Mouse (Mus musculus) small intestine, adult 2 months (tissue): ENCODE results near the gene Adamts7. TPM values are rescaled to one million over a fixed set of nuclear protein-coding genes. Genes with fewer than 3 reads are reported as not detected.

Experiments used
- H3K27ac ChIP-seq: fragments of 200-500 bp; 2 replicates; pipeline ENCODE4 v1.5.1; 2012; ENCODE audit warnings: low read depth, low read length, control low read depth, inconsistent platforms; ENCODE audit not compliant: insufficient read depth
- H3K27me3 ChIP-seq: fragments of 200-500 bp; 2 replicates; pipeline ENCODE4 v1.6.1; 2012; ENCODE audit warnings: mild to moderate bottlenecking, moderate library complexity, low read length, inconsistent platforms; ENCODE audit not compliant: control insufficient read depth, insufficient read depth
- H3K36me3 ChIP-seq: fragments of 200-500 bp; 2 replicates; pipeline ENCODE4 v1.6.1; 2012; ENCODE audit warnings: mild to moderate bottlenecking, low read length, control low read depth, inconsistent platforms; ENCODE audit not compliant: control insufficient read depth, insufficient read depth
- H3K4me1 ChIP-seq: fragments of 200-500 bp; 2 replicates; pipeline ENCODE4 v1.6.1; 2012; ENCODE audit warnings: low read length, inconsistent platforms, mixed read lengths; ENCODE audit not compliant: control insufficient read depth, insufficient read depth, insufficient read length
- H3K4me3 ChIP-seq: fragments of 200-500 bp; 2 replicates; pipeline ENCODE4 v1.5.1; 2012; ENCODE audit warnings: low read depth, mild to moderate bottlenecking, control low read depth, inconsistent platforms, low read length, moderate library complexity
- CTCF ChIP-seq: fragments of 200-500 bp; IDR thresholded peaks from 2 replicates; pipeline ENCODE4 v1.5.1; 2012; ENCODE audit warnings: low read depth, mild to moderate bottlenecking, control low read depth, inconsistent platforms, low read length, moderate library complexity, mixed read lengths; ENCODE audit not compliant: insufficient replicate concordance, insufficient read length; ENCODE audit errors: extremely low read depth
- POLR2A ChIP-seq: fragments of 200-500 bp; IDR thresholded peaks from 2 replicates; pipeline ENCODE4 v1.6.1; 2012; ENCODE audit warnings: low read depth, mild to moderate bottlenecking, control low read depth, inconsistent platforms, low read length, moderate library complexity
- WGBS: fragments of 180-500 bp; shearing (Covaris S2); methylation state at CpG from one replicate; pipeline ENCODE4 v1.1.7; 2018; 5-methylcytosine and 5-hydroxymethylcytosine counted together
- polyA plus RNA-seq: library from polyadenylated mRNA; depleted of rRNA; stranded (reverse); fragments of >200 nt; gene quantifications from 2 replicates; pipeline ENCODE4 v1.2.3, GENCODE M21; 2012; rRNA removed

The Adamts7 gene
- polyA plus RNA-seq: 2.8 and 4.1 TPM in 2 replicates

DNA sequence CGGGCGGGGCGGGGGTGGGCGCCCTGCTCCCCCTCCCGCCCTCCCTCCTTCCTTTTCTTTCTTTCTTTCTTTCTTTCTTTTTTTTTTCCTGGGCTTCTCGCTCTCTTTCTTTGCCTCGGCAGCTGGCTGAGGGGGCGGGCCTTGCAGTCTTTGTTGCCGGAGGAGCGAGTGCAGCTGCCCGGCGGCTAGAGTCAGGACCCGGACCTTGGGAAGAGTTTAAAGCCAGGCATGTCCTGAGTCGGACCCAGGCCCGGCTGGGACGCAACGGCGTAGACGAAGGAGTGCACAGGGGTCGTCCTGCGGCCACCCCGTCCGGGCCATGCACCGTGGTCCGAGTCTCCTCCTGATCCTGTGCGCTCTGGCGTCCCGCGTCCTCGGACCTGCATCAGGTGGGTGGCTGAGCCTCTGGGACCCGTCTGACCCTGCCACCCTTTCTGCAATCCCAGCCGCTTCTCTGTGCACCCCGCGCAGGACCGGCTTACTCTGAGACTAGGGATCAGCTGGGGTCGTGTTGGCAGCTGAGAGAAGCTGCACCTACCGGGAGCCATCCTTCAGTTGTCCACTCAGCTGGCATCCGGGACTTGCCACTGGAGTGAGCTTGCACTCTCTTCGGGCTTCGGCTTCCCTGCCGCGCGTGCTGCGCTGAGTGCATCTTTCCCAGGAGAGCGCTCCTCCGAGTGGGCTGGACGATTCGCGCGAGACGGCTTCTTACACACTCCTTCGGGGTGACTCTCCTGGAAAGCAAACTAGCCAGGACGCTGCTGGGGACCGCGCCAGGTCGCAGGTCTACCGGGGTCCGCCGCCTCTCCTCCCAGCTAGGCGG lies at the start of gene Adamts7:
TSS of gene Adamts7 (plus strand) at position 144 of the 823 bp plus-strand sequence.
- WGBS: under 1% methylated on average over 57 of the region's 60 CpGs
- Histone ChIP-seq H3K36me3 (no peaks in the 10 kb centered on the region), H3K4me1 (peaks cover 3% of the 10 kb centered on the region; the same call in 1 of the 2 replicates), H3K4me3 (peak within 1 kb of the TSS; percentile 77), H3K27ac (no peak within 1 kb of the TSS), H3K27me3 (peaks cover 20% of the 10 kb centered on the region)
- no peak for TF ChIP-seq POLR2A
- TF ChIP-seq CTCF: no peak

DNA sequence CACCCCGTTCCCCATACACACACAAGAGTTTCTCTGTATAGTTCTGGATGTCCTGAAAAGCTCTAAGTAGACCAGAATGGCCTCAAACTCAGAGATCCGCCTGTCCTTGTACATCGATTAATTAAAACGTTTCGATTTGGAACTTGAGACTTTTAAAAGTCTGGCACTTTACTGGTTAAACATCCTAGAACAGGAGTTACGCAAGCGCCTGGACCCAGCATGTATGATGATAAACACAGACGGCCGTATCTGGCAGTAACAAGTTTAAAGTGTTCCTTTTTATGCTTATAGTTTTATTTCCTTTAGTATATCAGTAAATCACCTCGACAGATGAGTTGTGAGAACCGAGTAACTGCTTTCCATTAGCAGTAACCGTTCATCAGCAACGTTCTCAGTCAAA lies 49.7 kb upstream of the Adamts7 start:
- TF ChIP-seq CTCF (no peak), POLR2A (no peak)
- H3K4me3 ChIP-seq: peak overlapping the region; percentile 99; the same call in 1 of the 2 replicates
- H3K36me3 ChIP-seq: peaks cover 6% of the 10 kb centered on the region; the same call in 1 of the 2 replicates
- H3K4me1 ChIP-seq: peaks cover 5% of the 10 kb centered on the region; the same call in 1 of the 2 replicates
- H3K27me3 ChIP-seq: no peaks in the 10 kb centered on the region
- peak overlapping the region; percentile 99 for H3K27ac ChIP-seq
- WGBS: 0% methylated on average over 13 of the region's 13 CpGs

DNA sequence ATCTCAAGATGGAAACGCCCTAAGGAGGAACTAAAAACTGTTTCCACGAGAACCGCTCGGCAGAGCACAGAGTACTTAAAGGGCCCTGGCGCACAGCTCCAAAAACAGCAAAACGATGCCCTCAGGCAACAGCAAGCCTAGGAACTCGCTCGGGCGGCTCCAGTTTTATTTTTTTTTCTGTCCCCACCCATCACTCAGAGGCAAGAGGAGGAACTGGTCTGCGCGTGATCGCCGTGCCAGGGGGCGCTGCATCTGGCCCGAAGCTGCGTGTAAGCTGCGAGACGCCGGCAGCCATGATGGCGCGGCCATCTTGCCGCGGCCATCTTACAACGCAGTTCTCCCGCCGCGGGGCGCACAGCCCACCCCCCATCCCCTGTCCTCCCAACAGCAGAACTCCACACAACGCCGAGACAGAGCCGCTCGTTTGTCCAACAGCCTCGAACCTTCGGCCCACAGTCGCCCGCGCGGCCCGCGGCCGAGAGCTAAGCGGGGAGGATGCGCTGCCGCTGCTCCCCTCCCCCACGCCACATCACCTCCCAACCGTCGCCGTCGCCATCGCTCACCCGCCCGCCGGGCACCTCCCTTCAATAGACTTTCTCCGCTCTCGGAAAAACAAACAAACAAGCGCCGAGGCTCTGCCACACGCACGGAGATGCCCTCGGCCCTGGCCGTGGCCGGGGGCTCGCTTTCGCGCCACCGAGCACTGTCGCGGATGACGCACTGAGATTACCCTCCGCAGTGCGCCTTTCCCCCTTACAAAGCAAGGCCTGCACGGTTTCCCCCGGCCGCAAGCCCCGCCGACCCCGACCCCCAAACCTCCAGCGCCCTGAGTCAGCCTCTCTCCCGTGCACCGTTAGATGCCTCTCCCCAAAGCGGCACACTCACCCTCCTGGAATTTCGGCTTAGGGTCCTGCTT lies 49.0 kb upstream of the Adamts7 start:
- TF ChIP-seq CTCF (peak; percentile 51; the same call in 1 of the 2 replicates), POLR2A (no peak)
- H3K4me1 ChIP-seq: peaks cover 4% of the 10 kb centered on the region; the same call in 1 of the 2 replicates
- under 1% methylated on average over 82 of the region's 82 CpGs for WGBS

DNA sequence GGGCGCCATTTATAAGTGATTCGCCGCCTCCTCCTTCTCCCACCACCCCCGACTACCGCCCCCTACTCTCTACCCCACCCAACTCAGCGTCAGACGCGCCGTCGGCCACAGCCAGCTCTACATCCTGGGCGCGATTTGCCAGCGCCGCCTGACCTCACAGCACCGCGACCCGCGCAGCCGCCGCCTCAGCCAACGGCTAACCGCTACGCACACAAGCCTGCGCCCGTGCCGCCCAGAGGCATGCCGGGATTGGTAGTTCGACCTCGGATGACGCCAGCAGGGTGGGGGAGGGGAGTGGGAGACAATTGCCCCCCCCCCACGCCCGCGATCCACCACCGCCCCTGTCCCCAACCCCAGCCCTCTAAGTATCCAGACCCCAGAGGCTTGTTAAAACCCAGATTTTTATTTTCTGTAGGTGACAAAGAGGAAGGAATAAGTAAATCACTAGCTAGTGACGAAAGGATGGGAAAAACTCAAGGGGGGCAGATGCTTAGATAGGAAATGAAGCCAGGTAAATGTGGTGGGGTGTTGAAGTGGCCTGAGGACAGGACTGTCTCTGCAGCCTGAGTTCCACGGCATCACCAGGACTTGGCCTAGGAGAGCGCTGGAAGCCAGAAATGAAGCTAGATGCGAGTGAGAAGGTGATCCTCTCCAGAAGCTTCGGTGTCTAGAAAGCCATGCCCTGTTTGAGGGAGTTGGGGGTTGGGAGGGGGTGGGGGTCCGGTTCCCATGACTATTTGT lies 48.1 kb upstream of the Adamts7 start, which contains the start of gene Morf4l1:
TSS of gene Morf4l1 (minus strand) at position 208 of the 741 bp plus-strand sequence.
- peak within 1 kb of the TSS; percentile 99 for H3K4me3 ChIP-seq
- H3K27ac ChIP-seq: peak within 1 kb of the TSS; percentile 99
- H3K4me1 ChIP-seq: peaks cover 4% of the 10 kb centered on the region; the same call in 1 of the 2 replicates
- WGBS: 2% methylated on average over 40 of the region's 40 CpGs
- no peaks in the 10 kb centered on the region for H3K36me3 ChIP-seq
- H3K27me3 ChIP-seq: no peaks in the 10 kb centered on the region
- TF ChIP-seq CTCF (no peak), POLR2A (peak; percentile 51; the same call in 1 of the 2 replicates)

More for the DNA sequence above, 49.0 kb upstream of the Adamts7 start:
- peaks cover 2% of the 10 kb centered on the region; the same call in 1 of the 2 replicates for H3K36me3 ChIP-seq
- H3K4me3 ChIP-seq: peak overlapping the region; percentile 99
- H3K27me3 ChIP-seq: no peaks in the 10 kb centered on the region
- peak overlapping the region; percentile 99 for H3K27ac ChIP-seq

DNA sequence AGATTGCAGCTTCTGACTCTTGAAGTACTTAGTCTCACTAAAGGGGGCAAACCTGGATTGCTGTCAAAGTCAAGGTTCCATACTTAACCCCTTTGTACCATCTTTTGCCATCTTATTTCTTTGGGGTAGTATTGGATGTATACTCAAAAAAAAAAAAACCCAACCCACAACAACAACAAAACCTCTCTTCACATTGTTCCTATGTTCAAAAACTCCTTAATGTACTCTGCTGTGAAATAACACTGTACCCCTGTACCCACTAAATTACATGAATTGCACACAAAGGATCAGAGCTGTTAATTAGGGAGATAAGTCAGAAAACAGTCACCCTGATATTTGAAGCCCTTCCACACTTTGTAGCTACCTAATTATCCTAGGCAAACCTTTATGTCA lies 47.6 kb upstream of the Adamts7 start:
- Histone ChIP-seq H3K27ac (no peak overlapping the region), H3K27me3 (no peaks in the 10 kb centered on the region), H3K4me3 (peak overlapping the region; percentile 56), H3K4me1 (peaks cover 4% of the 10 kb centered on the region; the same call in 1 of the 2 replicates), H3K36me3 (no peaks in the 10 kb centered on the region)
- TF ChIP-seq CTCF (no peak), POLR2A (no peak)

DNA sequence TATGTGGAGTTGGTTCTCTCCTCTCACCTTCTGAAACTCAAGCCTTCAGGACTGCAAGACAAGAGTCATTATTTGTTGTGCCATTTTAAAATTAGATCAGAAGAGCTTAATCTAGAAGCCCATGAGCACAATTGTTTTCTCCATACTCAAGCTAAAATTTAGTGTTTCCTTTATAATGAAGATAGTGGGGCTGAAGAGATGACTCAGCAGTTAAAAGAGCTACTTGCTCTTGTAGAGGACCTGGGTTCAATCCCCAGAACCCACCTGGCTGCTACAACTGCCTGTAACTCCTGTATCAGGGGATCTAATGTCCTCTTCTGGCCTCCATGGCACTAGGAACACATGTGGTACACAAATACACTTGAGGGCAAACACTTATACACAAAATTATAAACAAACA lies 45.6 kb upstream of the Adamts7 start:
- Histone ChIP-seq H3K4me3 (no peak overlapping the region), H3K4me1 (peaks cover 4% of the 10 kb centered on the region; the same call in 1 of the 2 replicates), H3K36me3 (no peaks in the 10 kb centered on the region), H3K27ac (no peak overlapping the region), H3K27me3 (no peaks in the 10 kb centered on the region)
- TF ChIP-seq POLR2A (no peak), CTCF (no peak)
